Mouse (Mus musculus): ENCODE data around the gene Mark1.
A peak's percentile ranks its signal among the peaks of the same experiment; 100 is the strongest.

The Mark1 gene

GRCm38 (mm10) chr1:184961853-184962252 lies 37.5 kb downstream of the Mark1 start:
- DNase-seq: no peak

GRCm38 (mm10) chr1:184958818-184959217 lies 40.6 kb downstream of the Mark1 start:
- no peak for DNase-seq

- no peak for DNase-seq
These were observed 41.0 kb downstream of the Mark1 start for GRCm38 (mm10) chr1:184958388-184958787.

- no peak for DNase-seq
These were observed 47.6 kb downstream of the Mark1 start for GRCm38 (mm10) chr1:184951758-184952157.

- no peak for DNase-seq
These were observed 48.3 kb downstream of the Mark1 start for GRCm38 (mm10) chr1:184951057-184951456.

- no peak for DNase-seq
These were observed 61.3 kb downstream of the Mark1 start for GRCm38 (mm10) chr1:184938106-184938505.

- no peak for DNase-seq
These were observed 63.4 kb downstream of the Mark1 start for GRCm38 (mm10) chr1:184935980-184936379.

- DNase-seq: no peak
These were observed 63.9 kb downstream of the Mark1 start for GRCm38 (mm10) chr1:184935490-184935889.

- DNase-seq: no peak
These were observed 68.3 kb downstream of the Mark1 start for GRCm38 (mm10) chr1:184931097-184931496.

- DNase-seq: no peak
These were observed 71.0 kb downstream of the Mark1 start for GRCm38 (mm10) chr1:184928382-184928781.

GRCm38 (mm10) chr1:184927911-184928310 lies 71.5 kb downstream of the Mark1 start:
- no peak for DNase-seq

- DNase-seq: no peak
These were observed 76.5 kb downstream of the Mark1 start for GRCm38 (mm10) chr1:184922824-184923223.

- no peak for DNase-seq
These were observed 79.3 kb downstream of the Mark1 start for GRCm38 (mm10) chr1:184920057-184920456.

GRCm38 (mm10) chr1:184918227-184918888 lies 81.0 kb downstream of the Mark1 start:
- no peak for DNase-seq

GRCm38 (mm10) chr1:184912336-184912735 lies 87.0 kb downstream of the Mark1 start:
- DNase-seq: no peak

- no peak for DNase-seq
These were observed 87.5 kb downstream of the Mark1 start for GRCm38 (mm10) chr1:184911861-184912260.

GRCm38 (mm10) chr1:184908558-184908957 lies 90.8 kb downstream of the Mark1 start:
- no peak for DNase-seq

- no peak for DNase-seq
These were observed 93.2 kb downstream of the Mark1 start for GRCm38 (mm10) chr1:184905904-184906745.

- DNase-seq: peak; percentile 29
These were observed 94.0 kb downstream of the Mark1 start for GRCm38 (mm10) chr1:184905371-184905770.

- no peak for DNase-seq
These were observed 95.7 kb downstream of the Mark1 start for GRCm38 (mm10) chr1:184903697-184904096.

- no peak for DNase-seq
These were observed 96.5 kb downstream of the Mark1 start for GRCm38 (mm10) chr1:184902886-184903285.

GRCm38 (mm10) chr1:184897350-184897749 lies 102.0 kb downstream of the Mark1 start:
- DNase-seq: no peak

GRCm38 (mm10) chr1:184891998-184892397 lies 107.4 kb downstream of the Mark1 start:
- no peak for DNase-seq

- DNase-seq: no peak
These were observed 109.9 kb downstream of the Mark1 start for GRCm38 (mm10) chr1:184889454-184889853.

Data from cerebellum, adult 11-12 months (tissue).